Mouse (Mus musculus) liver, postnatal 0 days (tissue): ENCODE data around the gene Olfml3. TPM values are rescaled to one million over a fixed set of nuclear protein-coding genes. Genes with fewer than 3 reads are reported as not detected.

Source experiments
- ATAC-seq: fragments of 200-750 bp; cut with Nextera tagmentation; 2 replicates; pipeline ENCODE4 v1.8.0; 2017; ENCODE audit warnings: mild to moderate bottlenecking, moderate library complexity
- DNase-seq: peaks from one replicate; pipeline ENCODE4 v3.0.0-alpha.2; 2016
- H3K27ac ChIP-seq: fragments of 300-500 bp; sonication (generic); 2 replicates; pipeline ENCODE4 v1.5.1; 2014; ENCODE audit warnings: antibody characterized with exemption, moderate library complexity, mild to moderate bottlenecking, low read depth
- H3K27me3 ChIP-seq: fragments of 300-500 bp; sonication (generic); 2 replicates; pipeline ENCODE4 v1.6.1; 2014; ENCODE audit warnings: low read length, control low read depth, mixed read lengths; ENCODE audit not compliant: insufficient read depth
- H3K36me3 ChIP-seq: fragments of 300-500 bp; sonication (generic); replicated peaks from 2 replicates; pipeline ENCODE4 v1.6.1; 2014; ENCODE audit warnings: mild to moderate bottlenecking, control low read depth, low read length, moderate library complexity, mixed read lengths; ENCODE audit not compliant: insufficient read depth
- H3K4me1 ChIP-seq: fragments of 300-500 bp; sonication (generic); 2 replicates; pipeline ENCODE4 v1.6.1; 2014; ENCODE audit warnings: antibody characterized with exemption, mild to moderate bottlenecking, control low read depth; ENCODE audit not compliant: insufficient read depth
- H3K4me2 ChIP-seq: fragments of 300-500 bp; sonication (generic); 2 replicates; pipeline ENCODE4 v1.6.1; 2014; ENCODE audit warnings: low read depth, mild to moderate bottlenecking, low read length, moderate library complexity, mixed read lengths
- H3K4me3 ChIP-seq: fragments of 300-500 bp; sonication (generic); 2 replicates; pipeline ENCODE4 v1.5.1; 2014; ENCODE audit warnings: low read depth, low read length
- H3K9ac ChIP-seq: fragments of 300-500 bp; sonication (generic); replicated peaks from 2 replicates; pipeline ENCODE4 v1.6.1; 2014; ENCODE audit warnings: mild to moderate bottlenecking, moderate library complexity
- H3K9me3 ChIP-seq: fragments of 300-500 bp; sonication (generic); 2 replicates; pipeline ENCODE4 v1.6.1; 2016; ENCODE audit warnings: mild to moderate bottlenecking, control low read depth, low read length, mixed read lengths
- CTCF ChIP-seq: sonication (generic); IDR thresholded peaks from 2 replicates; pipeline ENCODE4 v1.5.1; 2016; ENCODE audit warnings: antibody characterized with exemption, low read depth
- EP300 ChIP-seq: IDR thresholded peaks from 2 replicates; pipeline ENCODE4 v1.6.1; 2016; ENCODE audit warnings: antibody characterized with exemption, low read depth, mild to moderate bottlenecking
- WGBS: fragments of 180-500 bp; shearing (Covaris S2); extraction: QIAGEN DNeasy Blood & Tissue Kit; methylation state at CpG from one replicate; pipeline ENCODE4 v1.1.7; 2014; ENCODE audit not compliant: insufficient replicate concordance; 5-methylcytosine and 5-hydroxymethylcytosine counted together
- polyA plus RNA-seq: library from polyadenylated mRNA; unstranded; fragments of >200 nt; fragmentation: Nextera tagmentation; extraction: Ambion mirVana; gene quantifications from 2 replicates; pipeline ENCODE4 v1.2.1, GENCODE M21; 2015

Olfml3 gene
- 2.6 TPM in 2 replicates for polyA plus RNA-seq

GRCm38 (mm10) chr3:103737778-103738571 lies at the start of gene Olfml3:
Olfml3 (minus strand) TSS chr3:103738001.
- H3K27ac ChIP-seq, result peak within 1 kb of the TSS; percentile 60

GRCm38 (mm10) chr3:103787225-103787624 lies 49.4 kb upstream of the Olfml3 start:
- peak overlapping the region; percentile 19; the same call in 1 of the 2 replicates for H3K4me3 ChIP-seq
- H3K27ac ChIP-seq, result peak overlapping the region; percentile 50
- no peak overlapping the region; the same call in 1 of the 2 replicates for H3K9ac ChIP-seq
- peak; percentile 44; the same call in 1 of the 2 replicates for TF ChIP-seq EP300
- no peak for TF ChIP-seq CTCF
- H3K4me2 ChIP-seq, result peak overlapping the region; percentile 71
- no peak for DNase-seq
- no peaks in the 10 kb centered on the region for H3K9me3 ChIP-seq
- no peak for ATAC-seq
- peaks cover 3% of the 10 kb centered on the region; the same call in 1 of the 2 replicates for H3K36me3 ChIP-seq
- peaks cover 59% of the 10 kb centered on the region for H3K4me1 ChIP-seq
- no peaks in the 10 kb centered on the region for H3K27me3 ChIP-seq
- WGBS, result 35% methylated on average over 7 of the region's 7 CpGs

More at GRCm38 (mm10) chr3:103737778-103738571, at the start of gene Olfml3:
- Histone ChIP-seq H3K4me2 (peak within 1 kb of the TSS; percentile 74), H3K9me3 (no peaks in the 10 kb centered on the region), H3K4me3 (peak within 1 kb of the TSS; percentile 28), H3K4me1 (peaks cover 11% of the 10 kb centered on the region), H3K36me3 (peaks cover 30% of the 10 kb centered on the region), H3K27me3 (no peaks in the 10 kb centered on the region), H3K9ac (peak within 1 kb of the TSS; percentile 30)
- peak; percentile 86 for DNase-seq
- WGBS, result under 1% methylated on average over 18 of the region's 18 CpGs
- TF ChIP-seq EP300, result no peak
- TF ChIP-seq CTCF, result peak; percentile 86
- ATAC-seq, result peak; percentile 78

GRCm38 (mm10) chr3:103782844-103783609 lies 45.2 kb upstream of the Olfml3 start:
- 46% methylated on average over 4 of the region's 4 CpGs for WGBS
- TF ChIP-seq EP300 (no peak), CTCF (no peak)
- H3K4me3 ChIP-seq, result no peak overlapping the region
- H3K9ac ChIP-seq, result no peak overlapping the region
- peaks cover 14% of the 10 kb centered on the region for H3K36me3 ChIP-seq
- H3K4me1 ChIP-seq, result peaks cover 67% of the 10 kb centered on the region
- no peak overlapping the region for H3K4me2 ChIP-seq
- H3K27ac ChIP-seq, result no peak overlapping the region
- no peaks in the 10 kb centered on the region for H3K27me3 ChIP-seq
- DNase-seq, result no peak
- ATAC-seq, result no peak
- no peaks in the 10 kb centered on the region for H3K9me3 ChIP-seq

- ATAC-seq, result no peak
- no peak for DNase-seq
- no peak overlapping the region for H3K4me2 ChIP-seq
- H3K4me3 ChIP-seq, result no peak overlapping the region
- H3K27ac ChIP-seq, result no peak overlapping the region
- TF ChIP-seq EP300, result no peak
- no peak for TF ChIP-seq CTCF
- peaks cover 33% of the 10 kb centered on the region for H3K36me3 ChIP-seq
- no peaks in the 10 kb centered on the region for H3K27me3 ChIP-seq
- WGBS, result 72% methylated on average over 5 of the region's 5 CpGs
- H3K4me1 ChIP-seq, result peaks cover 52% of the 10 kb centered on the region
- H3K9me3 ChIP-seq, result no peaks in the 10 kb centered on the region
- no peak overlapping the region for H3K9ac ChIP-seq
Measured at GRCm38 (mm10) chr3:103780777-103781176, 43.0 kb upstream of the Olfml3 start.

- H3K9me3 ChIP-seq, result no peaks in the 10 kb centered on the region
- DNase-seq, result no peak
- no peak overlapping the region for H3K27ac ChIP-seq
- H3K4me2 ChIP-seq, result no peak overlapping the region
- 77% methylated on average over 3 of the region's 3 CpGs for WGBS
- no peak for TF ChIP-seq EP300
- no peak for TF ChIP-seq CTCF
- H3K27me3 ChIP-seq, result no peaks in the 10 kb centered on the region
- H3K4me3 ChIP-seq, result no peak overlapping the region
- peaks cover 38% of the 10 kb centered on the region for H3K36me3 ChIP-seq
- ATAC-seq, result no peak
- H3K9ac ChIP-seq, result no peak overlapping the region
- peaks cover 49% of the 10 kb centered on the region for H3K4me1 ChIP-seq
Measured at GRCm38 (mm10) chr3:103780271-103780670, 42.5 kb upstream of the Olfml3 start.

GRCm38 (mm10) chr3:103779183-103779582 lies 41.4 kb upstream of the Olfml3 start:
- DNase-seq (no peak), ATAC-seq (no peak)
- Histone ChIP-seq H3K9me3 (no peaks in the 10 kb centered on the region), H3K4me3 (no peak overlapping the region), H3K27me3 (no peaks in the 10 kb centered on the region), H3K9ac (no peak overlapping the region), H3K4me2 (peak overlapping the region; percentile 15; the same call in 1 of the 2 replicates), H3K36me3 (peaks cover 44% of the 10 kb centered on the region), H3K4me1 (peaks cover 41% of the 10 kb centered on the region), H3K27ac (no peak overlapping the region)
- WGBS, result 53% methylated on average over 7 of the region's 7 CpGs
- no peak for TF ChIP-seq EP300
- no peak for TF ChIP-seq CTCF
